Mouse (Mus musculus) lung, embryonic 16.5 days (tissue): ENCODE data around the gene Trex2. TPM values are rescaled to one million over a fixed set of nuclear protein-coding genes. Genes with fewer than 3 reads are reported as not detected.

Experiments used
- ATAC-seq: fragments of 200-750 bp; cut with Nextera tagmentation; 2 replicates; pipeline ENCODE4 v1.8.0; 2017; ENCODE audit warnings: low read depth, mild to moderate bottlenecking, moderate library complexity
- H3K27ac ChIP-seq: fragments of 300-500 bp; sonication (generic); 2 replicates; pipeline ENCODE4 v1.5.1; 2014; ENCODE audit warnings: mild to moderate bottlenecking, control low read depth, low read length
- H3K27me3 ChIP-seq: fragments of 300-500 bp; sonication (generic); 2 replicates; pipeline ENCODE4 v1.6.1; 2014; ENCODE audit warnings: low read depth, low read length, mixed read lengths; ENCODE audit not compliant: control insufficient read depth, insufficient read depth
- H3K36me3 ChIP-seq: fragments of 300-500 bp; sonication (generic); 2 replicates; pipeline ENCODE4 v1.6.1; 2014; ENCODE audit warnings: low read length; ENCODE audit not compliant: control insufficient read depth, insufficient read depth
- H3K4me1 ChIP-seq: fragments of 300-500 bp; sonication (generic); replicated peaks from 2 replicates; pipeline ENCODE4 v1.6.1; 2014; ENCODE audit warnings: low read length, mixed read lengths; ENCODE audit not compliant: control insufficient read depth, insufficient read depth
- H3K4me2 ChIP-seq: fragments of 300-500 bp; sonication (generic); 2 replicates; pipeline ENCODE4 v1.6.1; 2014; ENCODE audit warnings: low read depth, low read length, control low read depth
- H3K4me3 ChIP-seq: fragments of 300-500 bp; sonication (generic); 2 replicates; pipeline ENCODE4 v1.5.1; 2014; ENCODE audit warnings: mild to moderate bottlenecking, low read length, control low read depth
- H3K9ac ChIP-seq: fragments of 300-500 bp; sonication (generic); 2 replicates; pipeline ENCODE4 v1.6.1; 2014; ENCODE audit warnings: low read length, control low read depth
- H3K9me3 ChIP-seq: fragments of 300-500 bp; sonication (generic); 2 replicates; pipeline ENCODE4 v1.6.1; 2016; ENCODE audit warnings: low read length; ENCODE audit not compliant: control insufficient read depth
- WGBS: fragments of 180-500 bp; shearing (Covaris S2); extraction: QIAGEN DNeasy Blood & Tissue Kit; methylation state at CpG from one replicate; pipeline ENCODE4 v1.1.7; 2014; 5-methylcytosine and 5-hydroxymethylcytosine counted together
- polyA plus RNA-seq: library from polyadenylated mRNA; unstranded; fragments of >200 nt; fragmentation: Nextera tagmentation; extraction: Ambion mirVana; gene quantifications from 2 replicates; pipeline ENCODE4 v1.2.1, GENCODE M21; 2015

Trex2 gene
- polyA plus RNA-seq = not detected in 2 replicates

DNA sequence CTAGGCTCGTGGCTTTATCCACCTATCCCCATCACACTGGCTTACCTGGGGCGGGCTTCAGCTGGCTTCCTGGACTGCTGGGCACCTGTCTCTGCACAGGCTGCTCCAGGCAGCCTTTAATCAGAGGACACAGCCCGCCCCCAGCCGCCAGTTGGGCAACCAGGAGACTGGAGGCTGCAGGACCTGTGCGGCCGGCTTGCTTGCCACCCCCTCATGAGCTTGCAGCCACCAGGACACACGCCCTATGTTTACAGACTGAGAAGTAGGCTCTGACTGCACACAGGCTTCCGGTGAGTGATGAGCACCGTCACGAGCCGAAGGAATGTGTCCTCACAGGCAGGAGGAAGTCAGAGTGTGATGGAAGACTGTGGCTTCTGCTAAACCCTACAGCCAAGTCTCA, at the start of gene Trex2:
TSS of gene Trex2 (minus strand) at position 93 of the 400 bp plus-strand sequence.
- no peaks in the 10 kb centered on the region for H3K9me3 ChIP-seq
- no peak within 1 kb of the TSS for H3K9ac ChIP-seq
- 50% methylated on average over 11 of the region's 11 CpGs for WGBS
- H3K27ac ChIP-seq = no peak within 1 kb of the TSS
- H3K4me3 ChIP-seq = no peak within 1 kb of the TSS
- no peak for ATAC-seq
- no peak within 1 kb of the TSS for H3K4me2 ChIP-seq
- no peaks in the 10 kb centered on the region for H3K27me3 ChIP-seq
- H3K4me1 ChIP-seq = no peaks in the 10 kb centered on the region
- H3K36me3 ChIP-seq = no peaks in the 10 kb centered on the region

DNA sequence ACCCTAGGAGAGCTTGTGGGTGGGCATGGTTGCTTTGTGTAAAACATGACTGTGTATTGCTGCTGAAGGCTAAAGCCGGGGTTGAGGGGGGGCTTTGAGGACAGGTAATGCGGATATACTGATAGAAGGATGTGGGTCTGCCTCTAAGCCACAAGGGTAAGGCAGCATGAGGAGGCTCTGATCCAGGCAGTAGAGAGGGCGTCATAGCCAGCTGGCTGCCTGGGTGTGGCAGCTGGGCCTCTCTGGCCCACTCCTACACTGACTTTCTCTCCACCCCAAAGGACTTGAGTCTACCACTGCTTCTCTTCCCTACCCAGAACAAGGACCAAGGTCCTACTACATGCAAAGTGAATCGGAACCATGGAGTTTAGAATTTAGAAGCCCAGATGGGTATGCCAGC, 49.7 kb upstream of the Trex2 start:
- ATAC-seq = no peak
- peaks cover 19% of the 10 kb centered on the region for H3K4me1 ChIP-seq
- no peaks in the 10 kb centered on the region for H3K9me3 ChIP-seq
- peak overlapping the region; percentile 10; the same call in 1 of the 2 replicates for H3K27ac ChIP-seq
- H3K4me2 ChIP-seq = peak overlapping the region; percentile 57
- H3K9ac ChIP-seq = peak overlapping the region; percentile 71
- no peaks in the 10 kb centered on the region for H3K36me3 ChIP-seq
- WGBS = 76% methylated on average over 4 of the region's 4 CpGs
- no peaks in the 10 kb centered on the region for H3K27me3 ChIP-seq
- peak overlapping the region; percentile 55 for H3K4me3 ChIP-seq

DNA sequence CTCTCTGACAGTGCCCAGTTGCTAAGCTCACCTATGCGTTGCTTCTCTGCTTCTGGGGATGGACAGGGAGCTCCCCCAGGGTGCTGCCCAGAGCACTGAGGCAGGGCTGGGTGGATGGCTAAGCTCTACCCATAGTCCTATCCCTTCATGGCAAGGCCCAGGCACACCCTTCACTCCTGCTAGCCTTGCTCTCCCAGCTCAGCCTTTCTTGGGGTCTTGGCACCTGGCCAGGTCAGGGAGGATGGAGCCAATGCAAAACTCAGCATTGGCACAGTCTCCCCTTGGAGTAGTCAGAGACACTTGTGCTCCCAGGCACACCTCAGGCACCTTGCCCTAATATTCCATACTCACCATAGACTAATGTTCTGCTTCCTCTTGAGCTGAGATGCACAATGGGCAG, 48.9 kb upstream of the Trex2 start:
- 46% methylated on average over 1 of the region's 1 CpGs for WGBS
- Histone ChIP-seq H3K4me2 (peak overlapping the region; percentile 57), H3K36me3 (no peaks in the 10 kb centered on the region), H3K27me3 (no peaks in the 10 kb centered on the region), H3K9ac (peak overlapping the region; percentile 71), H3K27ac (peak overlapping the region; percentile 83), H3K9me3 (no peaks in the 10 kb centered on the region), H3K4me3 (peak overlapping the region; percentile 55), H3K4me1 (peaks cover 20% of the 10 kb centered on the region)
- 0 out of 2 replicates have a peak, but pooled peaks have one; percentile 4 for ATAC-seq

DNA sequence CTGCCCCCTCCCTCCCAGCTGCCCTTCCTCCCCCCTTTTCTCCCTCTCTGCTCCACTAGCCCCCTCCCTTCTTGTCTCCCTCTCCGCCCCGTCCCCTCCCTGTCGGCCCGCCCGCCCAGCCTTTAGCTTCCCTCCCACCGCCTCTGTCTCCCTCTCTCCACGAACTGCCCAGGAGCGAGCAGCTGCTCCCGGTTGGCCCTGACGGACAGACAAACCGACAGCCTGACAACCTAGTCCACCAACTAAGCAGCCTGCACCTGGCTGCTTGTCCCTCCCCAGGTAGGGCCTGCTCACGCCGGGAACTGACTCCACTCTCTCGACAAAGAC, 48.3 kb upstream of the Trex2 start, which contains the start of gene Bgn:
TSS of gene Bgn (plus strand) at position 119 of the 327 bp plus-strand sequence.
- peak within 1 kb of the TSS; percentile 83 for H3K27ac ChIP-seq
- peak within 1 kb of the TSS; percentile 57 for H3K4me2 ChIP-seq
- H3K4me3 ChIP-seq = peak within 1 kb of the TSS; percentile 55
- H3K36me3 ChIP-seq = no peaks in the 10 kb centered on the region
- peak within 1 kb of the TSS; percentile 71 for H3K9ac ChIP-seq
- peak; percentile 75 for ATAC-seq
- H3K4me1 ChIP-seq = peaks cover 21% of the 10 kb centered on the region
- no peaks in the 10 kb centered on the region for H3K27me3 ChIP-seq
- no peaks in the 10 kb centered on the region for H3K9me3 ChIP-seq
- WGBS = 24% methylated on average over 7 of the region's 14 CpGs

DNA sequence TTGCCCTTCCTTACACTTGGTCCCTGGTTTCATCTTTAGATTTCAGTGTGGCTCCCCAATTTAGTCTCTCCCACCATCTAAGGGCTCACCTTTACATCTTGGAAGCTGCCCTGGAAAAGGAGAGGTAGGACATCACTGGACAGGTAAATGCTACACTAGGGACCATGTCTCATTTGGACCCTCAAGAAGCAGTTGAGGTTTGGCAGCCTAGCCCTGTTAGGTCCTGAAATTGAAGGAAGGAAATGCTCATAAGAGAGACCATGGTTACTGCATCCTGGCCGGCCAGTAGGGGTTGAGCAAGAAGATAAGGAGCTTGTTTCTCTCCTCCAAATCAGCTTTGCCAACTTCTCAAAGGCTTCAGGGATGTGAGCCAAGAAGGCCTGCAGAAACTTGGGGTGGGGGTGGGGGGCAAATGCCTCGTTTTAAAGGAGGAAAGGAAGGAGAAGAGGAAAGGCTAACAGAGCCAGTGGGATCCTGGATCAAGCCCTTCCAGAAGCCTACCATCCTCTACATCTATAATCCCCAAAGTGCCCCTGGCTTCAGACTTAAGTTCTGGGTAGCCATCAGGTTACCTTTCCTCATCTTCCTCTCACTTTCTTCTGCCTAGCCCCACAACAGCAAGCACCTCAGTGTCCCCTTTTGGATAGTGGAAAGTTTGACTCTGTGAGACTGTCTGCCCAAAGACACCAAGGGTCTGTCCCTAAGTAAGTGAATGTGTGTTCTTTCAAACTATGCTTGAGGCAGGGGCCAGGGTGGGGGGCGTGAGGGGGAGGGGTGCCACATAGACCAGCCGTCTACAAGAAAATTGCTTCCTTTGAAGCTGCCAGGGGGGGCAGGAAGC, 47.7 kb upstream of the Trex2 start:
- no peaks in the 10 kb centered on the region for H3K9me3 ChIP-seq
- H3K36me3 ChIP-seq = no peaks in the 10 kb centered on the region
- 11% methylated on average over 4 of the region's 4 CpGs for WGBS
- H3K9ac ChIP-seq = no peak overlapping the region
- ATAC-seq = peak; percentile 59
- H3K4me2 ChIP-seq = peak overlapping the region; percentile 57; the same call in 1 of the 2 replicates
- H3K4me1 ChIP-seq = peaks cover 21% of the 10 kb centered on the region
- no peaks in the 10 kb centered on the region for H3K27me3 ChIP-seq
- peak overlapping the region; percentile 55 for H3K4me3 ChIP-seq
- peak overlapping the region; percentile 82 for H3K27ac ChIP-seq

DNA sequence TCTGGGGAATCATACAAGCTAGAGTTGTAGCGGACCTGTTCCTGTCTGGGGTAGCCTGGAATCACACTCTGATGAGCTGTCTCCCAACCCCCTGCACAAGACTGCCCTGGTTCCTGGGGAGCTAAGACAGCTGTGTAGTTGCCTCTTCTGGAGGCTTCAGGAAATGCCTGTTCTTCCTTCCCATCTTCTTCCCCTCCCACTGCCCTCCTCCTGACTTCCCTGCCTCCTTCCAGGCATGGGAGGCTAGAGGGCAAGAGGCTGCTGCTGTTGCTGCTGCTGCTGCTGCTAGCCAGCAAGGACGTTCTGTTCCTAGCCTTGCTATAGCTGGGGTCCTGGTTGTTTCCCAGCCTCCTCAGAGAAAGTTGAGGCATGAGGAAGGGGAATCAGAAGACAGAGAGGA, 45.2 kb upstream of the Trex2 start:
- peaks cover 30% of the 10 kb centered on the region for H3K4me1 ChIP-seq
- H3K9ac ChIP-seq = no peak overlapping the region
- H3K27ac ChIP-seq = peak overlapping the region; percentile 88
- H3K36me3 ChIP-seq = no peaks in the 10 kb centered on the region
- ATAC-seq = peak; percentile 37
- no peak overlapping the region for H3K4me3 ChIP-seq
- no peak overlapping the region for H3K4me2 ChIP-seq
- WGBS = 32% methylated on average over 2 of the region's 2 CpGs
- no peaks in the 10 kb centered on the region for H3K9me3 ChIP-seq
- no peaks in the 10 kb centered on the region for H3K27me3 ChIP-seq

DNA sequence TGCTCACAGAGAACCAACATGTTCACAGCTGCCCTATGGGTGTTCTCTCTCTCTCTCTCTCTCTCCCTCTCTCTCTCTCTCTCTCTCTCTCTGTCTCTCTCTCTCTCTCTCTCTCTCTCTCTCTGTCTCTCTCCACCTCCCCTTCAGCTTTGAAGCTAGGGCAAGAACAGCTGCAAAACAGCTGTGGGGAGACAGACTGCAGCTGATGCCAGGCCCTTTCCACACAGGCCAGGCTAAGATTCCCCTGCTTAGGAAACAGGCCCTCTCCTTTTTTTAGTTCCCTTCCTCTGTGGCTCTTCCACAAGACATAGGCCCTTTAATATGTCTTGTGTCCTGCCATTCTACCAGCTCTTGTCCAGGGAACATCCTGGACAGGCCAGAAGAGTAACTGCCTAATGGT, 44.5 kb upstream of the Trex2 start:
- Histone ChIP-seq H3K27ac (peak overlapping the region; percentile 88), H3K4me1 (peaks cover 33% of the 10 kb centered on the region), H3K27me3 (no peaks in the 10 kb centered on the region), H3K36me3 (no peaks in the 10 kb centered on the region), H3K4me3 (no peak overlapping the region), H3K4me2 (no peak overlapping the region), H3K9me3 (no peaks in the 10 kb centered on the region), H3K9ac (no peak overlapping the region)
- peak; percentile 42 for ATAC-seq

DNA sequence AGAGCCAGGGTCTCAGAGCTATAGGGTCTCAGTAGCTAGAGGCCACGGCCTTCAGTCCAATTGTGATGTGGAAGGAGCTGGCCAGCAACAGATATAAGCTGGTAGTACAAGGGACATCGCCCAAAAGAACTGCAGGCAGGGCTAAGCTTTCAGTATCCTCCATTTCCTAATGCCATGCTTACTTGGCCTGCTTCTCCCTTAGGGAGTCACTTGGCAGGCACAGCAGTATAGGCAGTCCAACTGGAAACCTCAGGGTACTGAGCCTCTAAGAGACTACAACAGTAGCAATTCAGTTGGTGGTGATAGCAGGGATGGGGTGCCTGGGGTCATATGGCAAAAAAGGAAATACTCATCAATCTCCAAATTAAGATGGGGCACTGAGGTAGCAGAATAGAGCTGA, 42.4 kb upstream of the Trex2 start:
- 76% methylated on average over 2 of the region's 2 CpGs for WGBS
- H3K4me2 ChIP-seq = no peak overlapping the region
- no peaks in the 10 kb centered on the region for H3K27me3 ChIP-seq
- ATAC-seq = no peak
- H3K4me3 ChIP-seq = no peak overlapping the region
- peak overlapping the region; percentile 77 for H3K27ac ChIP-seq
- no peak overlapping the region for H3K9ac ChIP-seq
- no peaks in the 10 kb centered on the region for H3K9me3 ChIP-seq
- peaks cover 32% of the 10 kb centered on the region for H3K4me1 ChIP-seq
- no peaks in the 10 kb centered on the region for H3K36me3 ChIP-seq

DNA sequence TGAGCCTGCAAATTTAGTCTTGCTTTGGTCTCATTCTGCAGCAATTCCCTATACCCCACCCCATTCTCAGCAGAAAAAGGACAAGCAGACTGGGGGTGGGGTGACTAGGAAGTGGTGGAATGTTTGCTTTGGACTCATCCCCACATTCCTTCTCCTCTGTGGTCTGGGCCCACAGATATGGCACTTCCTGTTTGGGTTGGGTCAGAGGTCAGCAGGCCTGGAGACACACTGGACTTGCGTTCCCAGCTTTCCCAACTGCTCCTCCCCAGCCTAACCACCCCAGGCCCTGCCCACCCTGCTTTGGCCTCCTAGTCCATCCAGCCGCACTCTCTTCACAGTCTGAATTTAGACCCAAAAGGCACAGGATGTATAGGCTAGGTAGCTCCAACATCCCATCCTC, 41.5 kb upstream of the Trex2 start:
- no peaks in the 10 kb centered on the region for H3K9me3 ChIP-seq
- peak overlapping the region; percentile 91 for H3K27ac ChIP-seq
- no peak overlapping the region for H3K4me3 ChIP-seq
- no peak overlapping the region for H3K9ac ChIP-seq
- no peaks in the 10 kb centered on the region for H3K36me3 ChIP-seq
- ATAC-seq = peak; percentile 83
- 48% methylated on average over 2 of the region's 2 CpGs for WGBS
- peaks cover 30% of the 10 kb centered on the region for H3K4me1 ChIP-seq
- H3K27me3 ChIP-seq = no peaks in the 10 kb centered on the region
- 0 out of 2 replicates have a peak overlapping the region, but pooled peaks have one; percentile 17 for H3K4me2 ChIP-seq
